Mouse (Mus musculus) embryonic facial prominence, embryonic 14.5 days (tissue): Measurements from ENCODE around the gene Ninl. TPM values are rescaled to one million over a fixed set of nuclear protein-coding genes. Genes with fewer than 3 reads are reported as not detected.

Experiments
- ATAC-seq: fragments of 200-750 bp; cut with Nextera tagmentation; 2 replicates; pipeline ENCODE4 v1.8.0; 2017; ENCODE audit warnings: low read depth, moderate number of reproducible peaks, moderate TSS enrichment
- DNase-seq: peaks from one replicate; pipeline ENCODE4 v3.0.0-alpha.2; 2015; ENCODE audit warnings: low spot score
- H3K27ac ChIP-seq: fragments of 300-500 bp; sonication (generic); replicated peaks from 2 replicates; pipeline ENCODE4 v1.5.1; 2014; ENCODE audit warnings: low read depth, mild to moderate bottlenecking, low read length, moderate library complexity
- H3K27me3 ChIP-seq: fragments of 300-500 bp; sonication (generic); replicated peaks from 2 replicates; pipeline ENCODE4 v1.6.1; 2014; ENCODE audit warnings: low read length; ENCODE audit not compliant: control insufficient read depth, insufficient read depth
- H3K36me3 ChIP-seq: fragments of 300-500 bp; sonication (generic); 2 replicates; pipeline ENCODE4 v1.6.1; 2014; ENCODE audit warnings: low read length, mixed read lengths; ENCODE audit not compliant: control insufficient read depth, insufficient read depth
- H3K4me1 ChIP-seq: fragments of 300-500 bp; sonication (generic); 2 replicates; pipeline ENCODE4 v1.6.1; 2014; ENCODE audit warnings: antibody characterized with exemption, low read length; ENCODE audit not compliant: control insufficient read depth, insufficient read depth
- H3K4me2 ChIP-seq: fragments of 300-500 bp; sonication (generic); 2 replicates; pipeline ENCODE4 v1.6.1; 2014; ENCODE audit warnings: low read depth, mild to moderate bottlenecking, low read length, moderate library complexity, mixed read lengths
- H3K4me3 ChIP-seq: fragments of 300-500 bp; sonication (generic); 2 replicates; pipeline ENCODE4 v1.5.1; 2014; ENCODE audit warnings: low read depth, mild to moderate bottlenecking, low read length
- H3K9ac ChIP-seq: fragments of 300-500 bp; sonication (generic); 2 replicates; pipeline ENCODE4 v1.6.1; 2014; ENCODE audit warnings: low read depth, mild to moderate bottlenecking, low read length, moderate library complexity, mixed read lengths
- H3K9me3 ChIP-seq: fragments of 300-500 bp; sonication (generic); 2 replicates; pipeline ENCODE4 v1.6.1; 2016; ENCODE audit warnings: low read length; ENCODE audit not compliant: control insufficient read depth
- WGBS: fragments of 180-500 bp; shearing (Covaris S2); extraction: QIAGEN DNeasy Blood & Tissue Kit; methylation state at CpG from one replicate; pipeline ENCODE4 v1.1.7; 2014; 5-methylcytosine and 5-hydroxymethylcytosine counted together
- polyA plus RNA-seq: library from polyadenylated mRNA; unstranded; fragments of >200 nt; fragmentation: Nextera tagmentation; extraction: Ambion mirVana; gene quantifications from 2 replicates; pipeline ENCODE4 v1.2.1, GENCODE M21; 2014

The Ninl gene
- polyA plus RNA-seq, 1 experiment from 2014 or later, result 6.1 TPM

GRCm38 (mm10) chr2:150985359-150985758 is 53.8 kb downstream of the Ninl start:
- H3K4me1 ChIP-seq, result no peaks in the 10 kb centered on the region
- H3K4me2 ChIP-seq, result no peak overlapping the region
- no peaks in the 10 kb centered on the region for H3K27me3 ChIP-seq
- ATAC-seq (no peak), DNase-seq (no peak)
- no peak overlapping the region for H3K4me3 ChIP-seq
- no peak overlapping the region for H3K27ac ChIP-seq
- no peaks in the 10 kb centered on the region for H3K36me3 ChIP-seq
- 94% methylated on average over 2 of the region's 2 CpGs for WGBS
- no peak overlapping the region for H3K9ac ChIP-seq
- no peaks in the 10 kb centered on the region for H3K9me3 ChIP-seq

GRCm38 (mm10) chr2:150982051-150982450 is 57.1 kb downstream of the Ninl start:
- Histone ChIP-seq H3K4me3 (no peak overlapping the region), H3K27me3 (no peaks in the 10 kb centered on the region), H3K9ac (no peak overlapping the region), H3K4me2 (no peak overlapping the region), H3K9me3 (no peaks in the 10 kb centered on the region), H3K27ac (no peak overlapping the region), H3K36me3 (no peaks in the 10 kb centered on the region), H3K4me1 (no peaks in the 10 kb centered on the region)
- ATAC-seq, result no peak
- DNase-seq, result no peak

GRCm38 (mm10) chr2:150981524-150981923 is 57.7 kb downstream of the Ninl start:
- Histone ChIP-seq H3K4me3 (no peak overlapping the region), H3K4me1 (no peaks in the 10 kb centered on the region), H3K9ac (no peak overlapping the region), H3K27ac (no peak overlapping the region), H3K36me3 (no peaks in the 10 kb centered on the region), H3K27me3 (no peaks in the 10 kb centered on the region), H3K9me3 (no peaks in the 10 kb centered on the region), H3K4me2 (no peak overlapping the region)
- WGBS, result 84% methylated on average over 7 of the region's 7 CpGs
- DNase-seq, result no peak
- ATAC-seq, result no peak

GRCm38 (mm10) chr2:150979861-150980620 is 59.1 kb downstream of the Ninl start:
- no peaks in the 10 kb centered on the region for H3K27me3 ChIP-seq
- no peak for DNase-seq
- H3K4me3 ChIP-seq, result no peak overlapping the region
- no peaks in the 10 kb centered on the region for H3K36me3 ChIP-seq
- no peaks in the 10 kb centered on the region for H3K9me3 ChIP-seq
- no peaks in the 10 kb centered on the region for H3K4me1 ChIP-seq
- no peak overlapping the region for H3K9ac ChIP-seq
- H3K27ac ChIP-seq, result no peak overlapping the region
- H3K4me2 ChIP-seq, result no peak overlapping the region
- WGBS, result 84% methylated on average over 14 of the region's 14 CpGs
- no peak for ATAC-seq

GRCm38 (mm10) chr2:150978791-150979190 is 60.4 kb downstream of the Ninl start:
- ATAC-seq (no peak), DNase-seq (no peak)
- H3K4me1 ChIP-seq, result no peaks in the 10 kb centered on the region
- no peak overlapping the region for H3K27ac ChIP-seq
- H3K4me2 ChIP-seq, result no peak overlapping the region
- no peaks in the 10 kb centered on the region for H3K36me3 ChIP-seq
- H3K4me3 ChIP-seq, result no peak overlapping the region
- no peak overlapping the region for H3K9ac ChIP-seq
- 85% methylated on average over 3 of the region's 3 CpGs for WGBS
- no peaks in the 10 kb centered on the region for H3K27me3 ChIP-seq
- no peaks in the 10 kb centered on the region for H3K9me3 ChIP-seq

GRCm38 (mm10) chr2:150977676-150978075 is 61.5 kb downstream of the Ninl start:
- DNase-seq (no peak), ATAC-seq (no peak)
- H3K27ac ChIP-seq, result no peak overlapping the region
- no peak overlapping the region for H3K4me2 ChIP-seq
- no peak overlapping the region for H3K9ac ChIP-seq
- peaks cover 3% of the 10 kb centered on the region; the same call in 1 of the 2 replicates for H3K36me3 ChIP-seq
- no peaks in the 10 kb centered on the region for H3K27me3 ChIP-seq
- H3K9me3 ChIP-seq, result no peaks in the 10 kb centered on the region
- 87% methylated on average over 6 of the region's 6 CpGs for WGBS
- no peaks in the 10 kb centered on the region for H3K4me1 ChIP-seq
- no peak overlapping the region for H3K4me3 ChIP-seq

- no peak overlapping the region for H3K4me2 ChIP-seq
- H3K36me3 ChIP-seq, result peaks cover 10% of the 10 kb centered on the region; the same call in 1 of the 2 replicates
- DNase-seq (no peak), ATAC-seq (no peak)
- no peak overlapping the region for H3K9ac ChIP-seq
- 85% methylated on average over 5 of the region's 5 CpGs for WGBS
- no peak overlapping the region for H3K27ac ChIP-seq
- H3K9me3 ChIP-seq, result no peaks in the 10 kb centered on the region
- H3K27me3 ChIP-seq, result no peaks in the 10 kb centered on the region
- H3K4me3 ChIP-seq, result no peak overlapping the region
- H3K4me1 ChIP-seq, result no peaks in the 10 kb centered on the region
These were observed 62.3 kb downstream of the Ninl start for GRCm38 (mm10) chr2:150976871-150977270.

GRCm38 (mm10) chr2:150973401-150974115 is 65.6 kb downstream of the Ninl start:
- ATAC-seq (no peak), DNase-seq (no peak)
- Histone ChIP-seq H3K27me3 (no peaks in the 10 kb centered on the region), H3K4me2 (no peak overlapping the region), H3K36me3 (peaks cover 10% of the 10 kb centered on the region; the same call in 1 of the 2 replicates), H3K9ac (no peak overlapping the region), H3K27ac (no peak overlapping the region), H3K4me1 (no peaks in the 10 kb centered on the region), H3K9me3 (no peaks in the 10 kb centered on the region), H3K4me3 (no peak overlapping the region)
- WGBS, result 90% methylated on average over 8 of the region's 8 CpGs
